Mouse (Mus musculus) urinary bladder, adult 2 months (tissue): ENCODE measurements around the gene Wdr76. TPM values are rescaled to one million over a fixed set of nuclear protein-coding genes. Genes with fewer than 3 reads are reported as not detected.

Experiments used
- polyA plus RNA-seq: library from polyadenylated mRNA; depleted of rRNA; stranded (reverse); fragments of >200 nt; gene quantifications from 2 replicates; pipeline ENCODE4 v1.2.3, GENCODE M21; 2012; rRNA removed

The Wdr76 gene
- polyA plus RNA-seq, 1 experiment = 4.1 TPM

Other genes starting within 250 kb of the Wdr76 start
- 41.6 and 41.7 TPM in 2 replicates for gene Trp53bp1, start 235.3 kb upstream of the Wdr76 start, polyA plus RNA-seq
- 7.5 and 15.9 TPM in 2 replicates for gene Map1a, start 217.1 kb upstream of the Wdr76 start, polyA plus RNA-seq
- 25.3 and 27.1 TPM in 2 replicates for gene Ppip5k1, start 151.3 kb upstream of the Wdr76 start, polyA plus RNA-seq
- 64.1 and 65.3 TPM in 2 replicates for gene Ckmt1, start 149.0 kb upstream of the Wdr76 start, polyA plus RNA-seq
- gene Strc, start 119.6 kb upstream of the Wdr76 start, polyA plus RNA-seq = 0.10 and 0.14 TPM in 2 replicates
- gene Pdia3, start 92.9 kb upstream of the Wdr76 start, polyA plus RNA-seq = 173 and 200 TPM in 2 replicates
- 2.2 and 2.7 TPM in 2 replicates for gene Catsper2, start 92.9 kb upstream of the Wdr76 start, polyA plus RNA-seq
- 1.1 and 1.3 TPM in 2 replicates for gene Ell3, start 62.4 kb upstream of the Wdr76 start, polyA plus RNA-seq
- 328 and 503 TPM in 2 replicates for gene Serf2, start 57.5 kb upstream of the Wdr76 start, polyA plus RNA-seq
- gene Hypk, start 53.4 kb upstream of the Wdr76 start, polyA plus RNA-seq = 22.9 and 28.2 TPM in 2 replicates
- gene Serinc4, start 49.9 kb upstream of the Wdr76 start, polyA plus RNA-seq = 0.52 and 0.59 TPM in 2 replicates
- gene Mfap1b, start 32.7 kb upstream of the Wdr76 start, polyA plus RNA-seq = 23.0 and 28.6 TPM in 2 replicates
- 14.4 and 21.3 TPM in 2 replicates for gene Mfap1a, start 58 bp upstream of the Wdr76 start, polyA plus RNA-seq